ENCODE assay signal across 8 mouse cellular contexts in genomic region chr16:13197293-13197692, GRCm38 (mm10). TPM values are rescaled to one million over a fixed set of nuclear protein-coding genes. Genes with fewer than 3 reads are reported as not detected.
DNase-seq lines count a peak whose midpoint lies in the region; ATAC-seq lines count a peak whose summit lies in the region.

No protein-coding gene starts in this region.

- H3K9ac ChIP-seq in kidney, embryonic 16.5 days (replicated peaks; ENCODE audit: low read length): no peak overlapping the region

- H3K4me3 ChIP-seq in kidney, embryonic 16.5 days (ENCODE audit: low read length): no peak overlapping the region
- H3K4me3 ChIP-seq in limb, embryonic 10.5 days: no peak overlapping the region

- 53% methylated on average over 5 of the region's 5 CpGs for WGBS in kidney, embryonic 16.5 days
- WGBS in limb, embryonic 10.5 days: 78% methylated on average over 5 of the region's 5 CpGs

- intact Hi-C loops in left cerebral cortex, postnatal 10 days (cut with DNase I): loop anchor here (2.0 kb wide), 1 partner anchor 162 kb away; no protein-coding TSS in a partner anchor

- ATAC-seq in kidney, embryonic 16.5 days (ENCODE audit: low FRiP score, low TSS enrichment): no peak

- DNase-seq in kidney, postnatal 36 days: no peak
- peak; percentile 73 to 85 for DNase-seq in frontal cortex, postnatal 10 days (ENCODE audit: low spot score in 2 of 2)
- peak; percentile 74 to 82 for DNase-seq in left cerebral cortex, postnatal 10 days (ENCODE audit: extremely low spot score in 1 of 2, low spot score in 2 of 2)
- DNase-seq in right cerebral cortex, adult 18-20 months: peak; percentile 94
- no peak for DNase-seq in cerebellum, postnatal 36 days
- no peak for DNase-seq in limb, embryonic 10.5 days (ENCODE audit: low spot score)
- DNase-seq in urinary bladder, adult 2 months (ENCODE audit: low spot score): no peak

- H3K9me3 ChIP-seq in kidney, embryonic 16.5 days (ENCODE audit: low read length): no peaks in the 10 kb centered on the region
- H3K9me3 ChIP-seq in limb, embryonic 10.5 days (replicated peaks): no peaks in the 10 kb centered on the region

- H3K27me3 ChIP-seq in kidney, embryonic 16.5 days (ENCODE audit: insufficient read depth, low read length): no peaks in the 10 kb centered on the region
- no peaks in the 10 kb centered on the region for H3K27me3 ChIP-seq in limb, embryonic 10.5 days (ENCODE audit: low read depth, poor library complexity, severe bottlenecking)

- H3K36me3 ChIP-seq in kidney, embryonic 16.5 days (ENCODE audit: insufficient read depth, low read length): no peaks in the 10 kb centered on the region
- H3K36me3 ChIP-seq in limb, embryonic 10.5 days: no peaks in the 10 kb centered on the region

- H3K4me2 ChIP-seq in kidney, embryonic 16.5 days (replicated peaks; ENCODE audit: low read depth, low read length): no peak overlapping the region

- 0 out of 2 replicates have a peak overlapping the region, but pooled peaks have one; percentile 19 for H3K27ac ChIP-seq in kidney, embryonic 16.5 days (ENCODE audit: low read length)
- no peak overlapping the region for H3K27ac ChIP-seq in limb, embryonic 10.5 days

- peaks cover 11% of the 10 kb centered on the region for H3K4me1 ChIP-seq in kidney, embryonic 16.5 days (ENCODE audit: insufficient read depth, low read length)
- peaks cover 10% of the 10 kb centered on the region for H3K4me1 ChIP-seq in limb, embryonic 10.5 days

RNA-seq across cellular contexts. Expression of gene Mrtfb, which starts 59.0 kb away (rescaled TPM):
- 18.8 and 23.1 TPM in 2 replicates for polyA plus RNA-seq in kidney, embryonic 16.5 days (2015; fragmentation: Nextera tagmentation; extraction: Ambion mirVana)
- 100 to 1,000 TPM; 114 to 118 TPM for total RNA-seq in left cerebral cortex, postnatal 10 days (2021)
- polyA plus RNA-seq in limb, embryonic 10.5 days (2016; fragmentation: Nextera tagmentation; extraction: Ambion mirVana): 17.1 and 21.3 TPM in 2 replicates
- 8.1 and 14.2 TPM in 2 replicates for polyA plus RNA-seq in urinary bladder, adult 2 months (2012; rRNA removed)

Comparison
In these comparisons a context has a peak if more than half of its experiments do, and no peak if none do; other contexts are left out.
1. DNase-seq: peak in frontal cortex, postnatal 10 days (2 of 2), left cerebral cortex, postnatal 10 days (2 of 2) and right cerebral cortex, adult 18-20 months (single experiment); none in kidney, postnatal 36 days (0 of 2), cerebellum, postnatal 36 days (0 of 2), limb, embryonic 10.5 days (single experiment) and urinary bladder, adult 2 months (single experiment).